Mouse (Mus musculus) brown adipose tissue, adult 24 weeks (tissue): Measurements from ENCODE around the gene 4930503E14Rik. TPM values are rescaled to one million over a fixed set of nuclear protein-coding genes. Genes with fewer than 3 reads are reported as not detected.
"Not testable (repeated sequence)": the region's sequence is repeated elsewhere in the genome, so short reads cannot be mapped to it uniquely, and the experiment has no call there.

ENCODE experiments used
- H3K27ac ChIP-seq: fragments of 200-500 bp; replicated peaks from 2 replicates; pipeline ENCODE4 v1.5.1; 2012; ENCODE audit warnings: low read depth, mild to moderate bottlenecking, low read length
- H3K4me1 ChIP-seq: fragments of 200-500 bp; 2 replicates; pipeline ENCODE4 v1.6.1; 2012; ENCODE audit warnings: low read length, mixed read lengths; ENCODE audit not compliant: control insufficient read depth, insufficient read depth, insufficient read length
- H3K4me3 ChIP-seq: fragments of 200-500 bp; 2 replicates; pipeline ENCODE4 v1.5.1; 2012; ENCODE audit warnings: low read depth, mild to moderate bottlenecking, low read length, moderate library complexity; ENCODE audit not compliant: insufficient read depth
- polyA plus RNA-seq: library from polyadenylated mRNA; stranded (reverse); fragments of >200 nt; gene quantifications from 2 replicates; pipeline ENCODE4 v1.2.4, GENCODE M21; 2012; ENCODE audit not compliant: missing spikeins, insufficient read depth, insufficient read length

4930503E14Rik gene
- polyA plus RNA-seq, result not detected in 2 replicates

DNA sequence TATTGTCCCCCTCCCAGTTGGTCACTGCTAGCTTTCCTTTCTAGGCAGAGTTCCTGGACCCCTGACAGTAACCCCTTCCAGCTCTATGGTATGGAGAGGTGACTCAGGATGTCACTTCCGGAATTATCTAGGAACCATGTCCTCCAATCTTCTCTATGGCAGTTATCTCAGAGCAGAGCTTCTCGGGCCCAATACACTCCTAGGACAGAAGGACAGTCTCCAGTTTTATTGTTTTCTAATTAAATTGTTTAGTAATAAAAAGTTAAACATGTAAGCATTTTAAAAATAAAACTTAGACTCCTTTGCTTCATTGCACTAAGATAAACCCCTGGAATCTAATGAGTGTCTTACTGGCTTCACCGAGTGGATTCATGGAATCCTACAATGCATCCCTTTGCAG, at the start of gene 4930503E14Rik:
4930503E14Rik (minus strand) TSS at position 101 of the 400 bp plus-strand sequence.
- H3K27ac ChIP-seq, H3K4me3 ChIP-seq, H3K4me1 ChIP-seq: not testable (repeated sequence)

DNA sequence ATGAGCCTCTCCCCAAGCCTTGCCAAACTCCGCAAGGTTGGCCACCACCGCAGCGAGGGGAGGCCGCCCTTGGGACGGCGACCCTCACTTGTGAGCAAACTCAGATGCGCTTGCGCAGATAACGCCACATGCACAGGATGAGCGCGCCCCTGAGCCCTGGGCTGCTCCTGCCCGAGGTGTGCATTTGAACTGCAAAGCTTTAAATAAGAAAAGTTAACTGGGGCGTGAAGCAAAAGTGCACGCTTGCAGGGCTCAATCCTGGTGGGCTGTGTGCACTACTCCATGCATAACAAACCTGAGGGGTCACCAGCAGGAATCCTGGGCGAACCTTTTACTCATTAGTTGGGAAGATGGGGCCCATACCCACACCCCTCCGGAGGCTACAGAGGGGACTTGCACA, 35.0 kb upstream of the 4930503E14Rik start:
- H3K27ac ChIP-seq, result no peak overlapping the region
- no peak overlapping the region for H3K4me3 ChIP-seq
- no peaks in the 10 kb centered on the region for H3K4me1 ChIP-seq

DNA sequence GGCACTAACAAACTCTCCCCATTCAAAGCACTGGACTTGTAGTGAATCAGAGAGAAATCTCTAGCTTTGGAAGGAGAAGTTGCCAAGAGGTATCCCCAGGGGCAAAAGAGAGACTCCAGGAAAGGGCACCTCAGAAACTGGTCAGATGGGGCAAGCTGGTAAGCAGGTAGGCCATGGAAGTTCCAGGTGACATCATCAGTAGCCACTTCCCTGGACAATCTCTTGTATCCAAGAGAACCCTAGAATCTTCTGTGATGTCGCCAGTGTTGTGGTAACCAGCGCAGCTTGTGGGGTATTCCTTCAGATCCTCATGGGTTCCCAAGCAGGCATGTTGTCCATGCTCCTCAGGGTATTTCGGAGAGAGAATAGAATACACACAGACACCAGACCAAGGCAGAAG, 15.7 kb downstream of the 4930503E14Rik start, which contains the start of gene Gm8212:
Gm8212 (plus strand) TSS at position 301 of the 400 bp plus-strand sequence.
- not testable (repeated sequence) for H3K4me1 ChIP-seq, H3K27ac ChIP-seq, H3K4me3 ChIP-seq

DNA sequence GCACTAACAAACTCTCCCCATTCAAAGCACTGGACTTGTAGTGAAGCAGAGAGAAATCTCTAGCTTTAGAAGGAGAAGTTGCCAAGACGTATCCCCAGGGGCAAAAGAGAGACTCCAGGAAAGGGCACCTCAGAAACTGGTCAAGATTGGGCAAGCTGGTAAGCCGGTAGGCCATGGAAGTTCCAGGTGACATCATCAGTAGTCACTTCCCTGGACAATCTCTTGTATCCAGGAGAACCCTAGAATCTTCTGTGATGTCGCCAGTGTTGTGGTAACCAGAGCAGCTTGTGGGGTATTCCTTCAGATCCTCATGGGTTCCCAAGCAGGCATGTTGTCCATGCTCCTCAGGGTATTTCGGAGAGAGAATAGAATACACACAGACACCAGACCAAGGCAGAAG, 89.5 kb downstream of the 4930503E14Rik start, which contains the start of gene Gm3327:
Gm3327 (plus strand) TSS at position 301 of the 400 bp plus-strand sequence.
- not testable (repeated sequence) for H3K27ac ChIP-seq, H3K4me3 ChIP-seq, H3K4me1 ChIP-seq

Other genes with a start within 250 kb of the 4930503E14Rik start
- gene Ang6, start 211.0 kb downstream of the 4930503E14Rik start, polyA plus RNA-seq, result not detected in 2 replicates
- gene Ear2, start 110.6 kb downstream of the 4930503E14Rik start, polyA plus RNA-seq, result 2.2 TPM in 1 of 2 replicates, not detected in the other
- gene Gm3327, start 89.4 kb downstream of the 4930503E14Rik start, polyA plus RNA-seq, result not detected in 2 replicates
- not detected in 2 replicates for gene Gm8212, start 15.6 kb downstream of the 4930503E14Rik start, polyA plus RNA-seq
- not detected in 2 replicates for gene Gm8220, start 72.3 kb upstream of the 4930503E14Rik start, polyA plus RNA-seq
- gene Gm5930, start 125.3 kb upstream of the 4930503E14Rik start, polyA plus RNA-seq, result not detected in 2 replicates
- not detected in 2 replicates for gene Gm8229, start 152.1 kb upstream of the 4930503E14Rik start, polyA plus RNA-seq
- gene Gm3371, start 197.4 kb upstream of the 4930503E14Rik start, polyA plus RNA-seq, result not detected in 2 replicates
- gene Gm8232, start 220.4 kb upstream of the 4930503E14Rik start, polyA plus RNA-seq, result not detected in 2 replicates